Mouse (Mus musculus) gastrocnemius, postnatal 14 days (tissue): ENCODE measurements around the gene Vwa5b1. TPM values are rescaled to one million over a fixed set of nuclear protein-coding genes. Genes with fewer than 3 reads are reported as not detected.

Experiments
- DNase-seq: peaks from one replicate; pipeline ENCODE4 v3.0.0; 2021; ENCODE audit warnings: mixed read lengths
- intact Hi-C: fragments of 180-260 bp; cut with DNase I; formaldehyde crosslinking; loops from one replicate; pipeline ENCODE4 v1.15.1; 2025; ENCODE audit warnings: low total_unique reads
- long read RNA-seq, 2 experiments: library from polyadenylated mRNA; stranded (forward); transcript quantifications; one replicate each; pipeline ENCODE4 v2.0.0; 2021
- total RNA-seq, 2 experiments: library from RNA; stranded (reverse); gene quantifications; 2 replicates each; pipeline ENCODE4 v1.2.3; 2021

Gene Vwa5b1
- total RNA-seq: not detected
- long read RNA-seq, experiment 1: 0 reads
- long read RNA-seq, experiment 2: 0 reads

DNA sequence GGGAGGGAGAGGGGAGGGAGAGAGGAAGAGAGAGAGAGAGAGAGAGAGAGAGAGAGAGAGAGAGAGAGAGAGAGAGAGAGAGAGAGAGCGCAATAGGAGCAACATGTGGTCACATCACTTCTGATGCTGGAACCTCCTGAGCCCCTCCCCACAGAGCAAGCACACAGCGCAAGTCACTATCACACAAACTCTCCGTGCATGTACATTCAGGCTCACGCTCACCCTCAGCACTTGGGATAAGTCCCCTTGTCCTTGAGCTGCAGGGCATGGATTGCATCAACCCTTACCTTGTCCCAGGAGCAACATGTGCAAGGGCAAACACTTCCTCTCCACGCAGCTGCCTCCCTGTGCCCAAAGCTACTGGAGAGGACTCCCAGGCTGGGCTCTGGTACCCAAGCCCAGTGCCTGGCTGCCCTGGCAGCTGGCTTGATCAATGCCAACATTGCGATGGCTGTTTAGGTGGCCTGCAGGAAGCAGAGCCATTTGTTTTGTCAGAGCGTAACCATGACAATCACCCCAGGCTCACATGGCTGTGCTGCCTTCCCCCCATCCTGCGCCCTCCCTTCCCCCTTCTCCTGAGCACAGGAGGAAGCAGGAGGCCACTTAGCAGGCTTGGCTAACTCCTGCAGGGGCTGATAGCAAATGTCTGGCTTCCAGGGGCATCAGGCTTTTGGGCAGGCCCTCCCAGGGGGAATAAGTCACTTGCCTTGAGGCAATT is at the start of gene Vwa5b1:
TSS of gene Vwa5b1 (minus strand) at position 457 of the 718 bp plus-strand sequence.
- no peak for DNase-seq
- intact Hi-C loops: no loop called here

DNA sequence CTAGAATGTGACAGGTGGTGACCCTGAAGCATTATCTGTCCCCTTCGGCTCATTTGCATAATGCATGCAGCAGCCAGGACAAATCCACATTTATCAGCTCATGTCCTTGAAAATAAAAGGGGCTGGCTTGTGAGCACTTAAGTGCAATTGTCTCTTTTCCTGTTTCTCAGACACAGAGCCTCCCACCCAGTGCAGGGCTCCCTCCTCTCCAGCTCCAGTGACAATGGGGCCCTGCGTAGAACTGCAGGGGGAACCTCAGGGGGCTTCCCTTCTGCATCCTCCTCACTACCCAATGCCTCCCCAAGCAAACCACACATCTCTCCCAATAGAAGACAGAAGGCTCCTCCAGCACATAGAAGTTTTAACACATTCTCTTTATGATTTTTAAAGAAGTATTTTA is 47.1 kb upstream of the Vwa5b1 start:
- DNase-seq: no peak
- intact Hi-C loops: no loop called here

DNA sequence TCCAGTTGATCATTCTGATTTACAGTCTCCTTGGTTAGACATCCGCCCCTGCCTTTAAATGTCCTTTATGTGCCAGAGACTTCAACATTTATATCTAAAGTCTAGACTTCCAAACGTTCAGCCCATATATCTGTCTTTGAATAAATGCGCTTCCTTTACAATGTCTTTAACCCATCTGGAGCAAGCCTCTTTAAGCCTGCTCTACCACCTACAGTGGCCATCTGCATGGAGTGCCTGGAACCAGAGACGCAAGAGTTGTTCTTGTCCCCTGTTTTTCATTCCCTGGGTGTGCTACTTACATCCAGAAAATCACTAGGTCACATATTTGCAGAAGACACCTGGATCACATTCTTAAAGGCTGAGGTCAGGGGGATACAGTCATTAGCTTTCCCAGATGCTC is 44.4 kb upstream of the Vwa5b1 start:
- intact Hi-C loops: no loop called here
- no peak for DNase-seq

DNA sequence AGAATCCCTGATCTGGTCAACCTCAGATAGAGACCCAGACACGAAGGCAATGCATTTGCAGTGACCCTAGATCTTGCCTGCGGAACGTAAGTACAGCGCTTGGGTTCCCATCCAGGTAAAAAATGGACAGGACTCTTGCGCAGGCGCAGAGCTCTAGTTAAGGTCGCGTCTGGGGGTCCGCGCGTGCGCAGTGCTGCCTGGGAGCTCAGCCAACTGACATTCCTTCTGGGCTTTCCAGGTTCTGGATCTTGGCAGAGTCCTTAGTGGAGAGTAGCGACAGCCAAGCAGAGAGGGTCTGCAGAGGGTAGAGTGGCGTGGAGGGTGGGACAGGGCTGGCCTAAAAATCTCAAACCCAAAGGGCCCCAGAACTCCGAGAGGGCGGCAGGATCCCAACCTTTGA is 41.9 kb upstream of the Vwa5b1 start:
- intact Hi-C loops: no loop called here
- no peak for DNase-seq

DNA sequence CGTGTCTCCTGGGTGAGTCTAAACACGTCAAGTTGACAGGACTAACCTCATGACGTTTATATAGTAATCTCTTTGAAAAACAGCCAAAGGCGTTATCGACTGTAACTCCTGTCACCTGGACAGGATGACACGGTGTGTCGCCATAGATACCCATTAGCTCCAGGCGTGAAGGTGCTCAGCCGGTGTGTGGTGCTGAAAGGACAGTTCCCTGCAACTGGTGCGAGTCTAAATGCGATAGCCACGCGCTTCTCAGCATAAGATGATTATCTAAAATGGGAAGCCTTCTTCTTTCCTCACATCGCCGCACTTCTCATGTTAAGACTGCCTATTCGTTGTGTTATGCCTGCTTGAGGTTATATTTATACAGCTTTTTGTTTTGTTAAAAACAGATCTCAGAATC is 40.8 kb upstream of the Vwa5b1 start:
- DNase-seq: peak; percentile 12
- intact Hi-C loops: no loop called here

DNA sequence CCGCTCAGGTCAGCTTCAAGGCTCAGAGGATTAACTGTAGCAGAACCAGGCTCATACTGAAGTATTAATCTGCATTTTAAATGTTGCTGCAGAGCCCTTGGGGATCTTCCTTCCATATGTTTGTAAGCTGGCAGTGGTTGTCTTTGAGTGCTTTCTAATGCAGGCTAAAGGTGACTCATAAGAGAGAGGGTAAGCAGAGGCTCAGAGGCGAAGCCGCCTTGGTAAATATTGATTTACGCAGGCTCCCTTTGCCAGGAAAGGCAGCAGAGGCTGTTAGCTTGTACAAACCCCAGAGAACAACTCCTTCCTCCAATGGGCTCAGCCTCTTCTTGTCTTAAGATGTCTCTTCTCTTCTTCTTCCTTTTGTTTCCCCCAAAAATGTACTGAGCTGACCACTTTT is 36.5 kb upstream of the Vwa5b1 start:
- intact Hi-C loops: no loop called here

DNA sequence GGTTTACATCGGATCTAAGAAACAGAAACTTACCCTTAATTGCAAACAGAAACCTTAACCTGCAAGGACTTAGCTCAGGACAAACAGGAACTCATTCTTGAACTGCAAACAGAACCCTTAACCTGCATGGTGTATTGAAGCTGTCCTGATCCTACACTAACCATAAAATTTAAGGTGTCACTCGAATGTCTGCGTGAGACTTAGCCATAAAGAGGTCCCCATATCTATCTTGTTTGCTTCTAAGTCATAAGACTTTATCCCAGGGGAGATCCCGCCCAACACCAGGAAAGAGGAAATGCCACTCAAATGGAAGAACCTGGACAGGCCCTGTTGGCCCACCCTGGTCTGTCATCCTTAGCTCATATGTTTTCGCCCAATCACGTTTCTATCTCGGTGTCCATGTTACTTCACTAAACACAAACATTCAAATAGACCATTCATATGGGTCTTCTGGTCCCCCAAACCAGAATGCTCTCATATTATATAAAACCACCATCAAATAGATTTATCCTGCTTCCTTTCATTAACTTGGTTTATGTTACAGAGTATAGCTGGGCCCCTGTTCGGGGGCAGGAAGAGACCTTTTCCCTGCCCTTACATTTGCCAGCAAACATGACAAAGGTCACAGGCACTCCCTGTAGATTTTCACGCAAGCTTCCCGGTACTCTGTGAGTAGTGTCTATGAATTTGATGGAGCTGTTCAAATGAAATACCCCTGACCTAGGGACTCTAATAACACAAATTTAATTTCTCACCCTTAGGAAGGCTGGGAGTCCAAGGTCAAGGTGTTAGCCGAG is 34.6 kb upstream of the Vwa5b1 start:
- DNase-seq: no peak
- intact Hi-C loops: no loop called here

More for the DNA sequence above, 36.5 kb upstream of the Vwa5b1 start:
- DNase-seq: no peak

DNA sequence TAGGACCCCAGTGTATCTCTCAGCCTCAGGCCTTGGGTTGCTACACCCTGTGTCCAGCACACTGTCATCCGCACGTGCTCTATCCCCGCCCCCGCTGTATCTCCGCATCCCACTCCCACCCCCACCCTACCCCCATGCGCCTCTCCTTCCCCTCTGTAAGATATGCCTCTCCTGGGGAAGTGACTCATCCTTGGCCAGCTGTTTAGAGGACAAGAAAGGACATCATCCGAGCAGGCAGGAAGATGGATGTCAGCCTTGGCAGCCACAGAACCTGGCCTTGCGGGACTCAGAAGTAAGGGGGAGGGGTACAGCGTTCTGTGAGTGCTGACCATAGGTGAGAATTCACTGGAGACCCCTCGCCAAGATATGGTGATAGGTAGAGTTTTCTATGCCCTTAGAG is 30.8 kb upstream of the Vwa5b1 start:
- no peak for DNase-seq
- intact Hi-C loops: no loop called here

DNA sequence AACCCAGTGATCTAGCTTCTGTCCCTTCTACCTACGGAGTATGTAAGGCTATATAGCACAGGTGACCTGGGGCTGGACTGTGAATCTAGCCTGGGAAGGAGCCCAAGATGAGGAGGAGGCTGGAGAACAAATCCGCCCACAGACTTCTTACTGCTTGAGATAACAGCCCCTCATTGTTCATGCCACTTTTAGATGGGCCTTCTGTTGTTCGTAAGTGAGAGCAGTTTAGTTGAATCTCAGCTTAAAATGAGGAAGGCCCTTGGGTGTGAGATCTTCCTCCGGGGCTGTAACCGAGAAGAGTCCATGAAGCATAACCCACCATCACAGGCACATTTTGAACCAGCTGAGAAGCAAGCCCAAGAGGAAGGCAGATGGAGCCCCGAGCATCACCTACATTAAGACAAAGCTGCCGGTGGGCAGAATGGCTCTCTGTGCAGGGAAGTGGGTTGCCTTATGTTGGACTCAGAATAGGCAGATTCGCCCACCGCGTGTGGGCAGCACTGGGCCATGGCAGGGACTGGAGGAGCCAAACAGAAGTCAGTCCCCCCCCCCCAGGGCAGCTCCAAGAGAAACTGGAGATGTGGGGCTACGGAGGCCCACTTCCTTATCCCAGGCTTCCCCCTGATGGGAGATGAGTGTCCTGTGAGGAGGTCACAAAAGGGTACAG is 24.4 kb upstream of the Vwa5b1 start:
- DNase-seq: no peak
- intact Hi-C loops: no loop called here

DNA sequence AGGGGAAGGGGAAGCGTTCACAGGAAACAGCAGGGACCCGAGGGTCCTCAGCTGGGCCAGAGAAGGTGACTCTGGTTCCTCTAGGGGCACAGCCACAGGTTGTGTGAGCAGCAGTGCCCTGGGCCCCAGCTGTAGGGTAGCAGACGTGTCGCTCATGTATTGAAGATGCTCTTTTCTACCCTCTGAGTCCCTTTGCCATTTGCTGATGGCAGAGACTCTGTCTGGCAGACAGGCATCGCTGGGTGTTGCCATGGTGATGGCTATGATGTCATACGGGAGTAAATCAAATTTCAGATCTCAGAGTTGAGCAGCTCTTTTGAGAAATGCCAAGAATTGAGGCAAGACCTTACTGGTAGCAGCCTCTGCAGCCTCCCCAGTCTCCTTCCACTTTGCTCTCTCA is 17.4 kb upstream of the Vwa5b1 start:
- DNase-seq: no peak
- intact Hi-C loops: no loop called here

DNA sequence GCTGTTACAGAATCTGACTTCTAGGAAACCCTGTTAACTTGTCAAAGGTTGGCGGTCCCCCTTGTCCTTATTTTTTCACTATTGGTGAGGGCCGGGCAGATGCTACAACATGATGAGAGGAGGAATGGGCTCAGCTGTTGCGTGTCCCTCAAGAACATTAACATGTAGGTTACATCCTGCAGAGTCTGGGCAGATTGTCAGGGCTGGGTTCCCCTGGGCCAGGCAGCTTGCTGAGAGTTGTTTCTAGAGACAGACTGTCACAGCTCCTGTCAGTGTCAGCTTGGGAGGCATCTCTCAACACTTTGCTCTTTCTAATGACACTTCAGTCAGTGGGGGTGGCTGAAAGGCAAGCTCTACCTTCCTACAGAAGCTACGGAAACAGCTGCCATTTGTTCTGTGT is 16.2 kb upstream of the Vwa5b1 start:
- no peak for DNase-seq
- intact Hi-C loops: no loop called here

DNA sequence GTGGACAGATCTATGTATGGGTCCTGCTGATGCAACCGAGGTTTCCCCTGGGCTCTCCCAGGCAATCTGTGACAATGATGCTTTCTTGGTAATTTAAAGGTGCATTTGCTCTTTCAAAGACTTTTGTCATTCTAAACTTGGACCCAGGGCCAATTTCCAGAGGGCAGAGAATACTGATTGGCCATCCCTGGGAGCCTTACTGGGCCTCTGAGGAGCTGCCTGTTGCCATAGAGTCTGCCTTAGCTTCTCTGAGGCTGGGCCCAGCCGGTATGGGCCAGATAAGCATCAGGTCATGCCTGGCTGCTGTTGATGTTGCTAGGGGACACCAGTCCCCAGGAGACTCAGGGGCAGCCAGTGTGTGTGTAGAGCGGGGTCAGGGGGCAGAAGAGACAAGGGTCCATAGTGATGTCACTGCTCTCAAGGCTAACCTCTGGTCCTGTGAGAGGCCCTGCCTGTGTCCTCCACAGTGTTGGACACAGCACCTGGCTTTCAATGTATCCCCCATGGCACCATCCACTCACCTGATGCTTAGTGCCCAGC is 12.5 kb upstream of the Vwa5b1 start:
- DNase-seq: no peak
- intact Hi-C loops: no loop called here

DNA sequence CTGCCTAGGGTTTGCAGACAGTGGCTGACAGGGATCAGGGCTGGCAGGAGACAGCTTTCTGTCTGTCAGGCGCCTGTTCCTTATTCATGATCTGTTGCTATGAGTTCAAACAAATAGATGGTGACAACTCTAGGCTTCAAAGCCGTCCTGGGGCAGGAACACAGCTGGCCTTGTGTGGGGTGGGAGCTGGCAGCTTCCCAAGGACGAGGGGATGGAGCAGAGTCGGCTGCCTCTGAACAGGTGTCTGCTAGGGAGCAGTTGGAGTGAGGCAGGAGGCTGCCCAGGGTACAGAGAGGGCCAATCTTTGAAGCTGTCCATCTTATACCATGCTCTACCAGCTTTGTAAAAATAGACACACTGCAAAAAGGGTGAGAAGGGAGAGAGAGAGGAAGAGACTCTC is 6.6 kb upstream of the Vwa5b1 start:
- intact Hi-C loops: no loop called here

DNA sequence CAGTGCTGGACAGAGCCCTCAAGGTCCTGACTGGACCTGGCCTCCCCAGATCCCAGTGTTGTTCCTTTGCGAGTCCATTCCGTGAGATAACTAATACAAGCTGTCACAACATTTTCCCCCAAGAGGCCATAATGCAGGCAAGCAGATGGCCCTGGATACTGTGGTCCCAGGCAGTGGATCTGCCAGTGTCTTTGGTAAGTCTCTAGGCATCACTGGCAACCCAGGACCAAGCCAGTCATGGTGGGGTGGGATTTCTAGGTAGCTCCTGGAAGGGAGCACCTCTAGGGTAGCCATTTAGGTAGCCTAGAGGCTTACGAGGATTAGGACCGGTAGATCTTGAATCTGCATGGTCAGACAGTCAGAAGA is 445 bp upstream of the Vwa5b1 start:
- DNase-seq: no peak
- intact Hi-C loops: no loop called here

More for the DNA sequence above, 6.6 kb upstream of the Vwa5b1 start:
- no peak for DNase-seq

DNA sequence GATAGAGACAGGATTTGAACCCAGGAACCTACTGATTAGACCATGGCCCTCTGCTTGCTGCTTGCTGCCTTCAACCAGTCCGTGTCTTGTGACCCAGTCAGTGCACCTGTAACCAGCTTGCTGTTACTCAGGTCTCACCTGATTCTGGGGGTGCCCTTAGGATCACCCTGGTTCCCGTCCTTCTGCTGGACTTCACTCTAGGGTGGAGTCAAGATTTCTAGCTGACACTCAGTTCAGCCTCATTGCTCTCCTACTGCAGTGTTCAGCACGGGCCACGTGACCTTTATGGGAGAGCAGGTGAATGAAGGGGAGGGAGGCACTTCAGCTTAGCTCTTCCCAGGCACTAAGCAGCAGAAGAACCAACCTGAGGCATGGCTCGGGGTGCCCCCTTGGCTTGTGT is 7.4 kb downstream of the Vwa5b1 start:
- no peak for DNase-seq
- intact Hi-C loops: no loop called here

DNA sequence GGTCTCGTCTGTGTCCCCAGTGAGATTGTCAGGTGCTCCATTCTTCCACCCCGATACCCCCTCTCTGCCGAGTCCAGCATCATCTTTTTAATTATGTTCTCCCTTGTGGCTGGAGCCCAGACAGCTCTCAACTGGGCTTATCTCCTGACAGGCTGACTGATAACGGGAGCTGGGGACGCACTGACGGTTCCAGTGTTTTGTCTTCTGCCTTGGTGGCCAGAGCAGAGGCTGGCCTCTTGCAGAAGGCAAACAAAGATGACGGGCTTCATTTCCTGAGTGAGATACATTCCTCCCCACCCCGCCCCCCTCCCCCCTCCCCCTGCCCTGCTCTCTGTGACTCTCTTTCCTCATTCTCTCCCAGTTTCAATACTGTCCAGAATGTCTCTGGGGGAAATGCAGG is 21.2 kb downstream of the Vwa5b1 start:
- no peak for DNase-seq
- intact Hi-C loops: no loop called here

DNA sequence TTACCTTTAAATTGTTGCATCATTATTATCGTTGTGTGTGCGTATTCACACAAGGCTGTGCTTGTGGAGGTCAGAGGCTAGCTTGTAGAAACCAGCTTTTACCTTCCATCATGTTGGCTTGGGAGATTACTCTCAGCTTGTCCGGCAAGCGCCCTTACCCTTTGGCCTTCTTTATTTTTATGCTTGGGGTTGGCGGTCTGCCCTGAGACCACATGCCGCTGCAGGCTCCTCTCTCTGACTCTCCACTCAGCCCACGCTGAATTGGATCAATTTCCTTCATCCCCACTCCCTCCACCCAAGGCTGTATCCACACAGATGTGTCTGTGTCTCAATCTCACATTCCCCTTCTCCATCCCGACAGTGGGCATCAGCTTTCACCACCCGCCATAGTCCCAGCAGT is 33.8 kb downstream of the Vwa5b1 start:
- intact Hi-C loops: no loop called here
- no peak for DNase-seq

DNA sequence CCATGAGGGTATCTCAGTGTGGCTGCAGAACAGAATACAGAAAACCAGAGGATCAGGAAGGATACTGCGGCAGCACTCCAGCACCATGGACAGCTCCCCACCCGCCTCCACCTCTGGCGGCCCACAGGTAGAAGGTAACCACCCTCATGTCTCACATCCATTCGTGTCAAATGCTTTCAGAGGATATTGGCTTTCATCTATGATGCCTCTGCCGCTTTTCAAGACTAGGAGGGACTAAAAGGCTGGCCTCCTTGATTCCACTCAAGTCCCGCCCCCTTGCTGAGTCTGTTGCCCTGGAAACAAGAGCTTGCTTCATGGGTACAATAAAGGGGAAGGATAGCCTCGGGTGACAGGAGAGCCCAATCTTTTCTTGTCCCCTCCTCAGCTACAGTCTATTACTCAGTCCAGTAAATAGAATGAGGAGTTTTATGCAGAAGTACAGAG is 37.8 kb downstream of the Vwa5b1 start:
- DNase-seq: no peak
- intact Hi-C loops: no loop called here

DNA sequence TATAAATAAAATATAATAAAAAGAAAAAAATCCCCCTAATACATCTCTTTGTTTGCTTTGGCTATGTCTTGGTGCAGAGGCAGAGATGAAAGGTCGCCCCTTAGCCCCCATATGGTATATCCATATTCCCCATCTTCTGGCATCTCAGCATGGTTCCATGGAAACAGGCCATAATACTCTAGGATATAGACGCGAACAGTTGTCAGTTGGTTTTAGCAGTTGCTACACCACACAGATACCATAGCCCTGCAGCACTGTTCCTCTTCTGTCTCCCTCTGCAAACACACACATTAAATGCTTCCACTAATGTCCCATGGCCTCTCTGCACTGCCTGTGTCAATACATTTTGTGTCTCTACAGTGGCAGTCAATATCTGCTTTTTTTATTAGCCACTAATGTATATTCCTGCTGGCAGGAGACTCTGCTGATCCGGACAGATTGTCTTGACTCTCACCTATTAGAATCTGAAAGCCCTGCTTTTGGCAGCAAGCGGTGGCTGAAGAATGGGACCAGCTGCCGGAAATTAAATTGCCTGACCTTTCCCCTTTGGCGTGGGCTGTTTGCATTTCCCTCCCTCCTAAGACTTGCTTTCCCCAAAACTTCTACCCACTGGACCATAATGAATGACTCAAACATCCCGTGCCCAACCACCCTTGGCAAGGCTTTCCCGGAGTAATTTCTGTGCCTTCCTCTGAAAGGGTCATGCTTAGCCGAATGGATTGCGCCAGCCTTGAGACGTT is 39.1 kb downstream of the Vwa5b1 start:
- intact Hi-C loops: no loop called here
- DNase-seq: no peak

DNA sequence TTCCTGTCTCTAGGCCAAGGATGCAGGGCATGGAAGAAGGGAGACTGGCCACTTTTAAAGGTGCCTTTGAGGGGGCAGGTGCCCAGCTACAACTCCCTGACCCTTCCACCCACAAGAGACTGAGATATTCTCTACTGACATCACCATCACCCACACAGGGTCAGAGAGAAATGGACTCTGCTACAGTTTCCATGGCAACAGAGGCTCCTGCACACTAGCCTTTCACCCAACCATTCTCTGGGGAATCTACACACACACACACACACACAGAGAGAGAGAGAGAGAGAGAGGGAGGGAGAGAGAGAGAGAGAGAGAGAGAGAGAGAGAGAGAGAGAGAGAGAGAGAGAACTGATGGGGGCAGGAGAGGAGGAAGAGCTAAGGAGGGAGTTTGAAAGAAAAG is 50.7 kb downstream of the Vwa5b1 start:
- intact Hi-C loops: no loop called here
- no peak for DNase-seq
